Mouse (Mus musculus): Measurements from ENCODE around the gene Oprl1. TPM values are rescaled to one million over a fixed set of nuclear protein-coding genes. Genes with fewer than 3 reads are reported as not detected.

Oprl1 gene
- polyA plus RNA-seq, 1 experiment from 2014 or later = 102 TPM

DNA sequence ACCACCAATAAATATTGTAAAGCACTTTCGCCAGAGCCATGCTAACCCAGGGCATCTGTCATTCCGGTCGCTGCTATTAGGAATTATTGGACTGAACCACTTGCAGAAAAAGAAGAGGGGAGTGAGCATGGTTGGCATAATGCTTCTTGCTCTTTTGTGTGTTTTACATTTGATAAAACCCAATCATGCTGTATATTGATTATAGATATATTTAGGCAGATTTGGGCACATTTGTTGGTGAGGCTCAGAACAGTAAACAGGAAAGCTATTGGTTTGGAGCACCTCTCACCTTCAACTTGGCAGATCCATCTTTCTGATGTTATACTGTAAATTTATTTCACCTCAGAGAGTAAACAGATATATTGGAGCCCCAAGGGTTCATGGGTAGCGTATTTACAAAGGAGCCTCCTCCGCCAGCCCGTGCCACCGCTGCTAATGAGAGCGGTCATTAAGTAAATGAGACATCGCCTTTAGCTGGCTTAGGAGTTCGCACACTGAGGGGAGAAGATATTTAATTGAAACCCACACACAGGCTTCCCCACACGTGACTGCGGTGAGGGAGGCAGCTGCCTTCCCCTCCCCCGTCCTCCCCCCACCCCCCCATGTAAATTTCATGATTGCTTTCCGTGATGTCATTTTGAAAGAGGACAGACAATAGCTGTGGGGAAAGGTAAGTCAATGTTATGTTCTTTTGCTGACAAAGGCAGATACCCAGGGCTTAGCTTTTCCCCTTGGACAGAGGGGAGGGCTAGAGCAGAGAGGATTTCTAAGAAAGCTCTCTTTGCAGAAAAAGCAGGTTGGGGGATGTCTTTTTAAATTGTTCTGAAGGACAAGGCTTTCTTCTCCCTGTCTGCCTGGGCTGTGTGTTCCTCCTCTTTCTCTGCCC lies 52.1 kb downstream of the Oprl1 start:
- H3K4me3 ChIP-seq (replicated peaks; ENCODE audit: low read length) = peak overlapping the region; percentile 54
- no peaks in the 10 kb centered on the region for H3K9me3 ChIP-seq (ENCODE audit: control insufficient read depth, low read length)
- H3K9ac ChIP-seq = peak overlapping the region; percentile 73
- 24% methylated on average over 14 of the region's 14 CpGs for WGBS
- H3K36me3 ChIP-seq (replicated peaks; ENCODE audit: control insufficient read depth, insufficient read depth) = no peaks in the 10 kb centered on the region
- ATAC-seq (ENCODE audit: low FRiP score) = peak; percentile 88
- peaks cover 64% of the 10 kb centered on the region for H3K4me1 ChIP-seq (replicated peaks; ENCODE audit: control insufficient read depth, insufficient read depth, low read length)
- peak; percentile 74 for DNase-seq (ENCODE audit: low spot score)
- peak overlapping the region; percentile 94 for H3K27ac ChIP-seq
- H3K4me2 ChIP-seq (replicated peaks) = peak overlapping the region; percentile 69
- no peaks in the 10 kb centered on the region for H3K27me3 ChIP-seq (ENCODE audit: control insufficient read depth, insufficient read depth, low read length)

DNA sequence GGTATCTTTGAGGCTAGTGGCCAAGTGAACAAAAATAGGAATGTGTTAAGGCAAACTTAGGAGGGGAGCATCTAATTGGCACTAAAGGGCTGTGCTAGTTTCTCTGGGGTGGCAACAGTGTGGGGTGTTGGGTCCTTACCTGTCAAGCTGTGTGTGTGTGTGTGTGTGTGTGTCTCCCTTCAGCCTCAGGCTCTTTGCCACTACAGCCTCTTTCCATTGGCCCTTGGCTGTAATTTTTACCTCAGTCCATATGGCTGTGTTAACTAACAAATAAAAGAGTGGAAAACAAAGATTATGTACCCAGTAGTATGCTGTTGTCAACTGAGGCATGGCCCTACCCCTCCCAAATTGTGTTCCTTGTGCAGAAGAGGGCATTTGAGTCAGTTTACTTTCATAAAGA lies 53.6 kb downstream of the Oprl1 start:
- ATAC-seq (ENCODE audit: low FRiP score) (no peak), DNase-seq (ENCODE audit: low spot score) (no peak)
- H3K4me2 ChIP-seq (replicated peaks) = peak overlapping the region; percentile 69
- 0 out of 2 replicates have a peak overlapping the region, but pooled peaks have one; percentile 2 for H3K27ac ChIP-seq
- peaks cover 65% of the 10 kb centered on the region for H3K4me1 ChIP-seq (replicated peaks; ENCODE audit: control insufficient read depth, insufficient read depth, low read length)
- H3K9ac ChIP-seq = peak overlapping the region; percentile 73
- H3K27me3 ChIP-seq (ENCODE audit: control insufficient read depth, insufficient read depth, low read length) = no peaks in the 10 kb centered on the region
- no peaks in the 10 kb centered on the region for H3K36me3 ChIP-seq (replicated peaks; ENCODE audit: control insufficient read depth, insufficient read depth)
- H3K9me3 ChIP-seq (ENCODE audit: control insufficient read depth, low read length) = no peaks in the 10 kb centered on the region
- peak overlapping the region; percentile 54 for H3K4me3 ChIP-seq (replicated peaks; ENCODE audit: low read length)

DNA sequence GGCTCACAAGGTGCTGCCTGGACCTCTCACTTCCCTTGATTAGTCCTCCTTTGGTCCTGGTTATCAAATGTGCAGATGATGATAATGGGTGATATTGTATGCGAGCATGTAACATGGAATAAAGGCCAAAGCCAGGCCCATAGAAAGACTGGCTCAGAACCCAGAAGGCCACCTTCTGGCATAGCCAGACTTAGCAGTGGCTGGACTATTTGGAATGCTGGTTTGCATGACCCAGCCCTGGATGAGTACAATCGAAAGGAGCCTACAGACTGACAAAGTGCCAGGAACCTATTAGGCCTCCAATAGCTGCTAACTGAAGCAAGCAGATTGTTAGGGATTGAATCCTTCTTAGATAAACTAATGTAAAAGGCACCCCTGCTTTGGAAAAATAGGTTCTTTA lies 54.6 kb downstream of the Oprl1 start:
- peaks cover 64% of the 10 kb centered on the region for H3K4me1 ChIP-seq (replicated peaks; ENCODE audit: control insufficient read depth, insufficient read depth, low read length)
- H3K4me2 ChIP-seq (replicated peaks) = peak overlapping the region; percentile 69
- H3K9me3 ChIP-seq (ENCODE audit: control insufficient read depth, low read length) = no peaks in the 10 kb centered on the region
- H3K36me3 ChIP-seq (replicated peaks; ENCODE audit: control insufficient read depth, insufficient read depth) = no peaks in the 10 kb centered on the region
- H3K27me3 ChIP-seq (ENCODE audit: control insufficient read depth, insufficient read depth, low read length) = no peaks in the 10 kb centered on the region
- peak overlapping the region; percentile 54 for H3K4me3 ChIP-seq (replicated peaks; ENCODE audit: low read length)
- 60% methylated on average over 2 of the region's 2 CpGs for WGBS
- ATAC-seq (ENCODE audit: low FRiP score) (no peak), DNase-seq (ENCODE audit: low spot score) (no peak)
- H3K9ac ChIP-seq = peak overlapping the region; percentile 73
- H3K27ac ChIP-seq = no peak overlapping the region; the same call in 1 of the 2 replicates

Other genes starting within 250 kb of the Oprl1 start
- not detected in 2 replicates for gene Abhd16b, start 221.8 kb upstream of the Oprl1 start, polyA plus RNA-seq (2014; fragmentation: Nextera tagmentation; extraction: Ambion mirVana)
- 105 and 109 TPM in 2 replicates for gene Tpd52l2, start 217.9 kb upstream of the Oprl1 start, polyA plus RNA-seq (2014; fragmentation: Nextera tagmentation; extraction: Ambion mirVana)
- 234 and 264 TPM in 2 replicates for gene Dnajc5, start 194.5 kb upstream of the Oprl1 start, polyA plus RNA-seq (2014; fragmentation: Nextera tagmentation; extraction: Ambion mirVana)
- gene Uckl1, start 130.1 kb upstream of the Oprl1 start, polyA plus RNA-seq (2014; fragmentation: Nextera tagmentation; extraction: Ambion mirVana) = 57.2 and 60.7 TPM in 2 replicates
- gene Prpf6, start 123.1 kb upstream of the Oprl1 start, polyA plus RNA-seq (2014; fragmentation: Nextera tagmentation; extraction: Ambion mirVana) = 53.9 and 58.2 TPM in 2 replicates
- gene Zfp512b, start 122.2 kb upstream of the Oprl1 start, polyA plus RNA-seq (2014; fragmentation: Nextera tagmentation; extraction: Ambion mirVana) = 68.3 and 86.2 TPM in 2 replicates
- 192 and 211 TPM in 2 replicates for gene Samd10, start 115.8 kb upstream of the Oprl1 start, polyA plus RNA-seq (2014; fragmentation: Nextera tagmentation; extraction: Ambion mirVana)
- 0.27 TPM in 1 of 2 replicates, not detected in the other for gene Gm29797, start 58.0 kb upstream of the Oprl1 start, polyA plus RNA-seq (2014; fragmentation: Nextera tagmentation; extraction: Ambion mirVana)
- gene Sox18, start 43.4 kb upstream of the Oprl1 start, polyA plus RNA-seq (2014; fragmentation: Nextera tagmentation; extraction: Ambion mirVana) = 19.3 and 20.9 TPM in 2 replicates
- gene Tcea2, start 34.7 kb upstream of the Oprl1 start, polyA plus RNA-seq (2014; fragmentation: Nextera tagmentation; extraction: Ambion mirVana) = 40.6 and 50.4 TPM in 2 replicates
- gene Rgs19, start 21.0 kb upstream of the Oprl1 start, polyA plus RNA-seq (2014; fragmentation: Nextera tagmentation; extraction: Ambion mirVana) = 69.0 and 73.0 TPM in 2 replicates
- not detected in 2 replicates for gene Lkaaear1, start 16.6 kb upstream of the Oprl1 start, polyA plus RNA-seq (2014; fragmentation: Nextera tagmentation; extraction: Ambion mirVana)
- 16.1 and 18.1 TPM in 2 replicates for gene Myt1, start 48.3 kb downstream of the Oprl1 start, polyA plus RNA-seq (2014; fragmentation: Nextera tagmentation; extraction: Ambion mirVana)
- 29.0 and 32.6 TPM in 2 replicates for gene Pcmtd2, start 122.8 kb downstream of the Oprl1 start, polyA plus RNA-seq (2014; fragmentation: Nextera tagmentation; extraction: Ambion mirVana)
- gene Polr3k, start 149.3 kb downstream of the Oprl1 start, polyA plus RNA-seq (2014; fragmentation: Nextera tagmentation; extraction: Ambion mirVana) = 75.7 and 80.9 TPM in 2 replicates

Measured in hindbrain, embryonic 14.5 days (tissue).